Mouse (Mus musculus) liver, embryonic 14.5 days (tissue): Measurements from ENCODE around the gene Acsbg2.

ENCODE experiments used
- CTCF ChIP-seq: IDR thresholded peaks from 2 replicates; pipeline ENCODE4 v1.5.1; 2016; ENCODE audit warnings: antibody characterized with exemption, low read depth, control low read depth
- EP300 ChIP-seq: IDR thresholded peaks from 2 replicates; pipeline ENCODE4 v1.6.1; 2016; ENCODE audit warnings: antibody characterized with exemption, low read depth

DNA sequence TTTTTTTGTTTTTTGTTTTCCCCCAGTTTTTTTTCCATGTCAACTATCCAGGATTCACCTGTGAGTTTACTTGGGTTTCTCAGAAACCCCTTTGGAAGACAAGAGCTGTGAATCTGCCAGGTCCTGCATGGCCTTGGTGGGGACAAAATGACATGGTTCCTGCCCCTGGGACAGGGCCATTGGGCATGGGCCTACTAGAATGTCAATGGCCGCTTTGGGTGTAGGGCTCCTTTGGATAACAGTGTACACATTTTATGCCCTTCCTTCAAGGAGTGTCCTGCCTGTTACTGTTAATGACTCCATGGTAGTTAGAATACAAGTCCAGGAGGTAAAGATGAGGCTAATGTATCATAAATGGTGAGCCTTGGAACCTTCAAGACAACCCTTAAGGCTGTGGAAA, 41.3 kb downstream of the Acsbg2 start:
- no peak for TF ChIP-seq CTCF
- no peak for TF ChIP-seq EP300
